Mouse (Mus musculus) adrenal gland, adult 2 months (tissue): ENCODE results near the gene Slc39a8. TPM values are rescaled to one million over a fixed set of nuclear protein-coding genes. Genes with fewer than 3 reads are reported as not detected.

Experiments
- DNase-seq: peaks from one replicate; pipeline ENCODE4 v3.0.0; 2021
- polyA plus RNA-seq: library from polyadenylated mRNA; depleted of rRNA; stranded (reverse); fragments of >200 nt; gene quantifications from 2 replicates; pipeline ENCODE4 v1.2.3, GENCODE M21; 2012
- total RNA-seq, 2 experiments: library from RNA; stranded (reverse); gene quantifications; 2 replicates each; pipeline ENCODE4 v1.2.3; 2021

Gene Slc39a8
- total and polyA plus RNA-seq, 3 experiments, result 4.0 to 5.5 (median 4.9) TPM

GRCm38 (mm10) chr3:135845860-135846259, 20.8 kb downstream of the Slc39a8 start:
- DNase-seq, result no peak

DNA sequence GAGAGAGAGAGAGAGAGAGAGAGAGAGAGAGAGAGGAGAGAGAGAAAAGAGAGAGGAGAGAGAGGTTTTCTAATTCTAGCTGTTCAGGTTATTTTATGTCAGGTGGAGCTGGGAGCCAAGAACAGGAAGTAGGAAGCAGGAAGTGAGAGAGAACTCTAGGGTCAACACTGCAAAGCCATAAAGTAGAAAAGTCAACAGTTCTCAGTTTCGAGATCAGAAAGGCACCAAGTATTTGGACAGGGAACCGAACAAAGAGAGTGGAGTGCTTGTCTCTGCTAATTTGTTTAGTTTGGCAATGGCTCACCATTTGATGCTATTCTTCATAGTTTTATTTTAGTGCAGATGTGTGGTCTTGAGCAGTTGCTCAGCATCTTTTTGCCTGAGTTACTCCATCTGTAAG, 26.5 kb downstream of the Slc39a8 start:
- DNase-seq, result no peak

DNA sequence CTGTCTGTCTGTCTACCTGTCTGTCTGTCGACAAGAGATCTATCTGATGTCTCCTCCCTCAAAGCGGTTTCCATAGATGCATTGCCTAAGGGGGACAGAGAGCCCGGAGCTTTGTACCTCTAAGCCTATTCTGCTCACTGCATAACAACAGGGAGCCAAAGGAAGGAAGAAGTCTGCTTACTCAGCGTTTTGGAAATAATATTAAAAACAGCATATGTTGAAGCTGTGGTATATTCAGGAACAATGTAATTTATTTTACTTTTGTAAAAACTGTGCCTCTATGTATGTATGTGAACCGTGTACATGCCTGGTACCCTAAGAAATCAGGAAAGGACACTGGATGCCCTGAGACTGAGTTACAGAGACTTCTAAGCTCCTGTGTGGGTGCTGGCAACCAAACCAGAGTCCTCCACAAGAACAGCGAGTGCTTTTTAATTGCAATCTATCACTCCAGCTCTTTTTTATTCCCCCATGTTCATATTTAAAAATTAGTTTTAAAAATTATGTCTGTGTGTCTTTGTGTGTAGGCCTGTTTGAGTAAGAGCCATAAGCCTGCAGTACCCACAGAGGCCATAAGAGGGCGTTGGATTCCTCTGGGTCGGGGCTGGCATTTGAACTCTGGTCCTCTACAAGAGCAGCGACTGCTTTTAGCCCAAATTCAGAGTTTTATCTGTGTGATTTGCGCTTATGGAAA, 28.7 kb downstream of the Slc39a8 start:
- DNase-seq, result no peak

GRCm38 (mm10) chr3:135854298-135854984, 29.4 kb downstream of the Slc39a8 start:
- no peak for DNase-seq

- DNase-seq, result no peak
Measured at GRCm38 (mm10) chr3:135854985-135855340, 29.9 kb downstream of the Slc39a8 start.

DNA sequence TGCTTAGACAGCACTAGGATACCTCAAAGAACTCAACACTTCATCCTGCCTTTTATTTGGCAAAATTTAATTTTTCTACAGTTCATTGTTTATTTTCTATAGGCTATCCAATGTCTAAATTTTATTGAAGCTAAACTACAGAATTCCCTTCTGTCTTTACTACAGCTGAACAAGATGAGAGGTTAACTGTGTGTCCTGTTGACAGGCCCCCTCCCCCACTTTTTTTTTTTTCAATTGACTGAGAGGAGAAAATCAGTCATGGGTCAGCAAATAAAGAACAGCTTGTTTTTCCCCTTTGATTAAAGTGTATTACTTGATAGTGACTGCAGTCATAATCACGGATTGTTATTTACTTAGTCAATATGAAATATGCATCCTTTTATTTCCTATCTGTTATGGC, 31.2 kb downstream of the Slc39a8 start:
- no peak for DNase-seq

DNA sequence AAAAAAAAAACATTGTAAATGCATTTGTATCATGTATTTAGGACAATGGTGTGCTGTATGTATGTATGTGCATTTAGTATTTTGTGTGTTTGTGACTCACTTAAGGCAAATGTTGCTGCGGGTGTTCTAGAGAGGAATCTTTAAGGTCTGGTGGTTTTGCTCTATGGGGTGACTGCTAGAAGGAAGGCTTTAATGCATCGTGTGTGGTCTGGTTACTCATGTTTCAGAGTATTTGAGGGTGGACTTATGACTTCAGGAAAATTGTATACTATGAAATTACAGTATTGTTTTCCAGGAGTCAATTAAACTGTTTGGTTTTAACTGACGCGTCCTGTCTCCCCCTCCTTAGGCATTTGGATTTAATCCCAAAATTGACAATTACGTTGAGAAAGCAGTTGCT, 32.1 kb downstream of the Slc39a8 start:
- DNase-seq, result no peak

GRCm38 (mm10) chr3:135859431-135859830, 34.4 kb downstream of the Slc39a8 start:
- DNase-seq, result no peak

GRCm38 (mm10) chr3:135862804-135863203, 37.7 kb downstream of the Slc39a8 start:
- peak; percentile 8 for DNase-seq

DNA sequence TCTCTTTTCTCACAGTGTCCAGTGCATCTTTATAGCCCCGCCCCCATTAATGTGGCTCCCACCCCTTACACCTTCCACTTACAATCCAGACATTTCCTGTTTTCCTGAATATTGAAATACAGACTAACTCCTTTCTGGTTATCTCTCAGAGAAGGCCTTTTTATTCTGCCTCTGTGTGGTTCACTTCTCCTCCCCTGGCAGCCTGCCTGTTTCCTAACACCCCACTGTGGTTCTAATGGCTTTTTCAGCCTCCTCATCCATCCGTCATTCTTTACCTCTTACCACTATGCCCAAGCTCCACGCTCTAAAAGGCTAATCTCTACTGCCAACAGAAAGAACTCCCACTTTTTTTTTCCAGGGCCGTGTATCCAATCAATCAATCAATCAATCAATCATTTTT, 44.0 kb downstream of the Slc39a8 start:
- DNase-seq, result no peak

DNA sequence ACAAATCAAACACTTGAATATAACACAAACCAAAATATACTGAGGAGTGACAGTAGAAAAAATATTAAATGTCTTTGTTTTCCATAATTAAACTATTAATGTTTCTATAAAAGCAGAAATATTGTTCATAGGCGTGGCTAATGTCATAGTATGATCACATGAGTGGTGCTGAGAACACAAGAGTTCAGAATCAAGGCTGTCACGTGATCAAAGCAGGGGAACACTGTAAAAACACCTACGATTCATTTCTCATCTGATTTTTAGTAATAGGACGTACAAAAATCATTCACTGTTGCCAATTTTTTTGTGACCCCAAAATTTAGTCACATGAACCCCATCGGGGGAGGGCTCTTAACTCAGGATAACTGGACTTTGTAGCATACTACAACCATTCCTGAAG, 47.2 kb downstream of the Slc39a8 start:
- no peak for DNase-seq

DNA sequence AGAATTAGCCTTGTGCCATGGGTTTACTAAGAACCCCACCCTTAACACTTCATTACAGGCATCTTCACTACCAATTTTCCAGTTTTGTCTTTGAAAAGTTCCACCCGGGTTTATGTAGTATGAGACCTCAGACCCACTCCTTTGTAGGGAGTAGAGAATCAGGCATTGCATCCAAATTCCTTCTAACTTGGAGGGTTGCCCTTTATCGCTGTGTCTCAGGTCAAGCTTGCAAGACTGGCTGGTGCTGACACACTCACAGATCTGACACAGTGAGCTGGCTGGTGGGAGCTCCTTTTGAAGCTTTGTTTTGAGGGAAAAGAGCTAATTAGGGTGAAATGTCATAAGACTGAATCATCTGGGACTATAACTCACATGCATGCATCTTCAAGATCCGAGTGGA, 48.5 kb downstream of the Slc39a8 start:
- DNase-seq, result no peak

- DNase-seq, result no peak
Measured at GRCm38 (mm10) chr3:135878048-135878447, 53.0 kb downstream of the Slc39a8 start.

DNA sequence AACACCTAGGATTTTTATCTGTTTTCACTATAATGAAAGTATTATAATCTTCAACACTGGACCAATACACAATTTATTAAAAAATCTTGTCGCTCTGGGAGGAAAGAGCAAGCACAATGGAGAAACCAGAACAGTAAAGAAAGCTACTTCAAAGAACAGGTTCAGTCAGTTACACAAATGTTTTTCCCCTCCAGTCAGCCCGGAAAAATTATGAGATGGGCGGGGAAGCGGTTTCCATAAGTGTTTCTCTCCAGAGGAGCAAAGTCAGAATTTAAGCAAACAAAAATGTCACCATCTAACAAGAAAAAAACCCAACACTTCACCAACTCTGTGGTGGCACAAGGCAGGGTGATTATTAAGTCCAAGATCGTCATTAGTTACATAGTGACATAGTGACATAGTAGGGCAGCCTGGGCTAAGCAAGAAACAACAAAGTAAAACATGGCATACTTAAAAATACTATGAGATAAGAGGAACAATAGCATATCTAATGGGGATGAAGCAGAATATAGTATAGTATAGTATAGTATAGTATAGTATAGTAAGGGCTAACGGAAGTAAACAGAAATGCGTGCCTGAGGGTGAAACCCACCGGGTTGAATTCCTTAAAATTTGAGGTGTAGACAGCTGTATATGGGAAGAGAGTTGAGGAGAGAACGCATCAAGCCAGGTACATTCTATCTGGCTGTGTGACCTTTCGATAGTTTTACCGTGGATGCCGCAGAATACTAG, 61.0 kb downstream of the Slc39a8 start:
- DNase-seq, result no peak

GRCm38 (mm10) chr3:135886659-135887027, 61.6 kb downstream of the Slc39a8 start:
- DNase-seq, result peak; percentile 48

DNA sequence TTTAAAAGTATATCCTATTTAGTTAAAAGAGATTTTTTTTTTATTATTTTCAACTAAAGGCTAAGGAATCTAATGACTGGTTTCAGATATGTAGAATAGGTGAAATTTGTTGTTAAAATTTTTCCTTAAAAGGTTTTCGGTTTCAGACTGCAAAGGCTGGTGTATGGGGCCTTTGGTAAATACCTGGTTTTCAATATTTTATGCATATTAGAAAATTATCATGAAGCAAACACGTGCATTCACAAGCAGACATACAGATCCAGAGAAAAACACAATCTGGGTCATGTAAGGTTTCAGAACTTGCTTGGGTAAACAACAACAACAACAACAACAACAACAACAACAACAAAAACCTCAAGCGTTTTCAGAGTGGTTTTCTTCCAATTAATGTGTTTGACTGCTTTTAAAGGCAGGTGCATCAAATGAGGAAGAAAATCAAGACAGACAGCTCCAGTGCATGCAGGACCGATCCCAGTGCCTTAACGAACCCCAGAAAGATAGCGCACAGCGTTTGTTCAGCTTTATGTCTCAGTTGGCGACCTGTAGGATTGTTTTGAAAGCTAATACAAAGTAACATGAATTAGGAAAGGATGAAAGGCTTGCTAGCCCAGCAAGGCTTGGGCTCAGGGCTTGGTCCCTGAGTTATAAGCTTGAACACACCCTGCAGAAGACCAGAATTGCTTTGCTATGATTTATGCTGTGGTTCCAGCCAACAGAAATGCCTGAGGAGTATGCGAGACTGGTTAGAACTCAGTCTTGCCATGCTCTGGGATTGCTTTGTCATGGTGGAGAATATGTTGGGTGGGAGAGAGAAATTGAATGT, 62.2 kb downstream of the Slc39a8 start:
- DNase-seq, result no peak

DNA sequence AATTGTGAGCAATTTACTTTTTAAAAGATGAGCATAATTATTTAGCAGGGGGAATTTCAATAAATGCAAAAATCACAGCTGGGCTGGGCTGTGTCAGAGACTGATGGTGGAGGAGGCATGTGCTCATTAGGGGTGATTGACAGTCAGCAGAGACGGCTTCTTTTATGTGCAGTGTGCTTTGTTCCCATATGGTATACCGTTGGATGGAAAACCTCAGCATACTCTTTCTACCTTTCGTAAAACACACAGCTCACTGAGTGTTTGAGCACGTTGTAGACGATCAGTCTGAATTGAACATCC, 62.7 kb downstream of the Slc39a8 start:
- DNase-seq, result no peak

GRCm38 (mm10) chr3:135889401-135889800, 64.3 kb downstream of the Slc39a8 start:
- DNase-seq, result no peak

- DNase-seq, result no peak
Measured at GRCm38 (mm10) chr3:135903366-135903765, 78.3 kb downstream of the Slc39a8 start.

GRCm38 (mm10) chr3:135904881-135905280, 79.8 kb downstream of the Slc39a8 start:
- DNase-seq, result no peak

- no peak for DNase-seq
Measured at GRCm38 (mm10) chr3:135905729-135906128, 80.7 kb downstream of the Slc39a8 start.

GRCm38 (mm10) chr3:135907028-135907427, 81.9 kb downstream of the Slc39a8 start:
- DNase-seq, result no peak

- no peak for DNase-seq
Measured at GRCm38 (mm10) chr3:135915941-135916340, 90.9 kb downstream of the Slc39a8 start.
